Mouse (Mus musculus): ENCODE measurements around the gene Ift46. TPM values are rescaled to one million over a fixed set of nuclear protein-coding genes. Genes with fewer than 3 reads are reported as not detected.

Gene Ift46
- polyA plus RNA-seq, 1 experiment from 2014 or later, result 98.3 TPM

DNA sequence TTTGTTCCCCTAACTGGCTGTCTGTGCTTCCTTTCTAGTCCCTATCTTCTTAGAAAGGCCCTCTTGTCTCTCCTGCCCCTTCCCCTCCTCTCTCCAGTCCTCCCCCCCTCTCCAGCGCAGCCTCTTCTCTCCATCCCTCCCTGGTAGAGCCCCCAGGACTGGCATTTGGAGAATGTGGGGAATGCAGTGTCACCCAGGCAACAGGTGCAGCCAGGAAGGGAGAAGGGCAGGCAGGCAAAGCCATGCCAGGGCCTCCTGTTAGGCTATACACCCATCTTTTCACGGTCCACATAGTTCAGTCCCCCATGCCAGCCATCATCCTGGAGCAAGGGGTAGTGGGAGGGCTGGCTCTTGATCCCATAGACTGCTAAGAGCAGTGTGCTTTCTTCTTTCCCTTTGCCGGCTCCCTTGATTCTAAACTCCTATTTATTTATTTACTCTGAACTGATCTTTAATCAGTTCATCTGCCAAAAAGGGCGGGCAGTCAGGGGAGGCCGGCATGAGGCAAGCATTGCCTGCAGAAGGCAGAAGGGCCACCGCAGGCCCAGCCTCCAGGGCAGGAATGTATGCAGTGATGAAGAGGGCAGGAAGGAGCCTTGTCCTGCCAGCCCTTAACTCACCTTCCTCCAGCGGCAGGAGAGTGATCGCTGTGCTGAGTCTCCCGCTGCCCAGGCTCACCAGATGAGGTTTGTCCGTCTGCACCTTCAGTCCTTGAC, 41.1 kb upstream of the Ift46 start:
- Histone ChIP-seq H3K27ac (peak overlapping the region; percentile 73), H3K4me2 (ENCODE audit: low read length) (no peak overlapping the region), H3K4me1 (replicated peaks; ENCODE audit: insufficient read depth, low read length) (peaks cover 32% of the 10 kb centered on the region), H3K9ac (ENCODE audit: low read depth, low read length) (no peak overlapping the region), H3K9me3 (replicated peaks; ENCODE audit: low read length) (no peaks in the 10 kb centered on the region), H3K4me3 (replicated peaks; ENCODE audit: low read depth, low read length) (no peak overlapping the region), H3K36me3 (ENCODE audit: insufficient read depth, low read length) (peaks cover 12% of the 10 kb centered on the region; the same call in 1 of the 2 replicates), H3K27me3 (ENCODE audit: insufficient read depth, low read length) (no peaks in the 10 kb centered on the region)
- 27% methylated on average over 10 of the region's 10 CpGs for whole genome bisulfite sequencing
- TF ChIP-seq CTCF (IDR thresholded peaks at IDR 0.05; ENCODE audit: low read depth), result no peak
- peak; percentile 67 for ATAC-seq (replicated peaks; ENCODE audit: low FRiP score, low read depth)
- peak; percentile 67 for DNase-seq (ENCODE audit: low spot score)

DNA sequence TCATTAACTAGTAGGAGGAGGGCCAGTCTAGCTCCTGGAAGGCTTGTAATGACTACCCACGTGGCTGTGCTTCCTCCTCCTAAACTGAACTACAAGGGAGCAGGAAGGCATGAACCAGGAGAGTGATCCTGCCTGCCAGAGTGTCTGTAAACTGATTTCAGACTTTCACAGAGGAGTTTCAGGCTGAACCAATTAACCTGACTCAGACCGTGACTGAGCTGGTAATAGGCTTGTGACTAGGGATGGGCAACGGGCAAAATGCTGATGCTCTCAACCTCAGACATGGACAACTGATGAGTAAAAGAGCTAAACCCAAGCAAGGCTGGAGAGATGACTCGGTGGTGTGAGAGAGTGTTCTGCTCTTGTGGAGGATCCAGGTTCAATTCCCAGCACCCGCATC, 40.3 kb upstream of the Ift46 start:
- Histone ChIP-seq H3K36me3 (ENCODE audit: insufficient read depth, low read length) (peaks cover 12% of the 10 kb centered on the region; the same call in 1 of the 2 replicates), H3K4me3 (replicated peaks; ENCODE audit: low read depth, low read length) (no peak overlapping the region), H3K4me2 (ENCODE audit: low read length) (no peak overlapping the region), H3K4me1 (replicated peaks; ENCODE audit: insufficient read depth, low read length) (peaks cover 29% of the 10 kb centered on the region), H3K27me3 (ENCODE audit: insufficient read depth, low read length) (no peaks in the 10 kb centered on the region), H3K9ac (ENCODE audit: low read depth, low read length) (no peak overlapping the region), H3K27ac (peak overlapping the region; percentile 73; the same call in 1 of the 2 replicates), H3K9me3 (replicated peaks; ENCODE audit: low read length) (no peaks in the 10 kb centered on the region)
- ATAC-seq (replicated peaks; ENCODE audit: low FRiP score, low read depth) (no peak), DNase-seq (ENCODE audit: low spot score) (no peak)
- no peak for TF ChIP-seq CTCF (IDR thresholded peaks at IDR 0.05; ENCODE audit: low read depth)
- 57% methylated on average over 5 of the region's 5 CpGs for WGBS

DNA sequence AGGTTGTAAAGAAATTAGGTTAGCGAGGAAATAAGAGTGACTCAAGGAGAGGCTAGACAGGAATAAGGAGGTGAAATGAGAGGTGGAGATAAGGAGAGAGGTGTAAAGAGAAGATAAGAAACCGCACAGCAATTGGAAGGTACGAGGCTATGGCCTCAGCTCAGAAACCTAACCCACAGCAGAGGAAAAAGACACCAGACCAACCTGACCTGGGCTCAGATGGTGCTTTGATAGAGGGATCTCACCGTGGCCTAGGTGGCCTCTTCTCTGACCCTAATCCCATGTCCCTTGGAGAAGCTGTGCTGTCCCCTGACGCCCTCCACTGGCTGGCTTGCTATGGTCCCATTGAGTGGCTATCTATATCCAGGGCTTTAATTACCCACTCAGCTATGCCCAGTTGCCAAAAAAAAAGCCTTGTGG, 35.6 kb upstream of the Ift46 start:
- H3K9ac ChIP-seq (ENCODE audit: low read depth, low read length), result no peak overlapping the region
- 71% methylated on average over 5 of the region's 5 CpGs for WGBS
- H3K4me3 ChIP-seq (replicated peaks; ENCODE audit: low read depth, low read length), result no peak overlapping the region
- H3K27me3 ChIP-seq (ENCODE audit: insufficient read depth, low read length), result no peaks in the 10 kb centered on the region
- DNase-seq (ENCODE audit: low spot score) (no peak), ATAC-seq (replicated peaks; ENCODE audit: low FRiP score, low read depth) (no peak)
- H3K4me2 ChIP-seq (ENCODE audit: low read length), result no peak overlapping the region
- no peak overlapping the region for H3K27ac ChIP-seq
- H3K9me3 ChIP-seq (replicated peaks; ENCODE audit: low read length), result no peaks in the 10 kb centered on the region
- no peaks in the 10 kb centered on the region for H3K36me3 ChIP-seq (ENCODE audit: insufficient read depth, low read length)
- H3K4me1 ChIP-seq (replicated peaks; ENCODE audit: insufficient read depth, low read length), result peaks cover 41% of the 10 kb centered on the region
- TF ChIP-seq CTCF (IDR thresholded peaks at IDR 0.05; ENCODE audit: low read depth), result no peak

- H3K9me3 ChIP-seq (replicated peaks; ENCODE audit: low read length), result no peaks in the 10 kb centered on the region
- DNase-seq (ENCODE audit: low spot score), result no peak
- WGBS, result 65% methylated on average over 12 of the region's 12 CpGs
- H3K4me1 ChIP-seq (replicated peaks; ENCODE audit: insufficient read depth, low read length), result peaks cover 33% of the 10 kb centered on the region
- no peaks in the 10 kb centered on the region for H3K27me3 ChIP-seq (ENCODE audit: insufficient read depth, low read length)
- H3K9ac ChIP-seq (ENCODE audit: low read depth, low read length), result 0 out of 2 replicates have a peak overlapping the region, but pooled peaks have one; percentile 69
- peak overlapping the region; percentile 90 for H3K27ac ChIP-seq
- H3K4me2 ChIP-seq (ENCODE audit: low read length), result peak overlapping the region; percentile 99
- no peak for TF ChIP-seq CTCF (IDR thresholded peaks at IDR 0.05; ENCODE audit: low read depth)
- H3K4me3 ChIP-seq (replicated peaks; ENCODE audit: low read depth, low read length), result peak overlapping the region; percentile 61
- no peak for ATAC-seq (replicated peaks; ENCODE audit: low FRiP score, low read depth)
- no peaks in the 10 kb centered on the region for H3K36me3 ChIP-seq (ENCODE audit: insufficient read depth, low read length)
Observed at GRCm38 (mm10) chr9:44732921-44733530, 34.7 kb upstream of the Ift46 start.

DNA sequence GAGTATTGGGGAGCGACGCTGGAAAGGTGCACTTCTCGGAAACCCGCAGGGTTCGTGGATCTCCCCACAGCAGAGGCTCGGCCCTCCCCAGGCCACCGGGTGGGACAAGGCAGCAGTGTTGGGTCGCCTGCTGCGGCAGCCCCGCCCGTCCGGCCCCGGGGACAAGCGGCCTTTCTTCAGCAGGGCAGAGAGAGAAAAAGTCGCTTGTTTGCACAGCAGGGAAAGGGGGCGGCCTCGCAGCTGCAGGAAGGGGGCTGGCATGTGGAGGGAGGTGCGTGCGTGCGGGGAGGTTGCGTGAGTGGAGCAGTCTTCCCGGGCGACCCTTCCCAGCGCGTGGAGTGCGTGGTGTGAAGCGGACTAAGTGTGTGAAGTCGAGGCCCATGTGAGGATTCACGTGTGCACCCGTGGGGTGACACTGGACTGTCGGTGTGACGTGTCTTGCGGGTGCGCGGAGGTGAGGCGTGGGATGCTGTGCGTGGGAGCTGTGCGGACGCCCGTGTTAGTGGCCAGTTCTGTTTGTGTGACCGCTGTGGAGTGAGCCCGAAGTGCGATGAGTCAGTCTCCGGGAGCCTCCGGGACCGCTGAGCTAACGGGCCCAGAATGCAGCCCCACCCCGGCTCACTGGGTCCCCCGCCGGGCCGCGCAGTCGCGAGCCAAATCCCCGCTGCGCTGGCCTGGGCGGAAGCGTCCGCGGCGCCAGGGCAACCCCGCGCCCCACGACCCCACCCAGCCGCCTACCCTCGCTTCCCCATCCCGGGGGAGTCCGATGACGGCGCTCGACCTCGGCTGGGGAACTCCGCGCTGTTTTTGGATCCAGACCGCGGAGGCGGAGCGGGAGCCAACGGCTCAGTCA, 33.8 kb upstream of the Ift46 start:
- TF ChIP-seq CTCF (IDR thresholded peaks at IDR 0.05; ENCODE audit: low read depth), result no peak
- peak overlapping the region; percentile 99 for H3K4me2 ChIP-seq (ENCODE audit: low read length)
- H3K27ac ChIP-seq, result peak overlapping the region; percentile 90
- peak overlapping the region; percentile 61 for H3K4me3 ChIP-seq (replicated peaks; ENCODE audit: low read depth, low read length)
- H3K9me3 ChIP-seq (replicated peaks; ENCODE audit: low read length), result no peaks in the 10 kb centered on the region
- H3K36me3 ChIP-seq (ENCODE audit: insufficient read depth, low read length), result no peaks in the 10 kb centered on the region
- WGBS, result 2% methylated on average over 78 of the region's 79 CpGs
- no peaks in the 10 kb centered on the region for H3K27me3 ChIP-seq (ENCODE audit: insufficient read depth, low read length)
- ATAC-seq (replicated peaks; ENCODE audit: low FRiP score, low read depth), result peak; percentile 38; the same call in 1 of the 2 replicates
- peak; percentile 53 for DNase-seq (ENCODE audit: low spot score)
- peak overlapping the region; percentile 69 for H3K9ac ChIP-seq (ENCODE audit: low read depth, low read length)
- H3K4me1 ChIP-seq (replicated peaks; ENCODE audit: insufficient read depth, low read length), result peaks cover 32% of the 10 kb centered on the region

Data from kidney, postnatal 0 days (tissue).